Mouse (Mus musculus): ENCODE measurements at regions not wholly inside any gene's neighbourhood (a gene's known extent, or its start where the extent isn't known, plus 50 kb on each side); places are given as distances from the start of the nearest gene placed in this dataset.

GRCm38 (mm10) chr12:56114446-56114845 is 231.2 kb downstream of the Mbip start:
- in situ Hi-C loops (cut with MboI; ENCODE audit: low pct_ligation_motif_present, low pct_unique_long_range_greater_than_20kb, low sequenced_read_pairs) (no loop called here), dilution Hi-C loops (cut with MboI; ENCODE audit: extremely low pct_ligation_motif_present, extremely low pct_unique_long_range_greater_than_20kb, low sequenced_read_pairs) (no loop called here)
- no peaks in the 10 kb centered on the region for H3K79me2 ChIP-seq (replicated peaks; ENCODE audit: control insufficient read depth, extremely low read depth, insufficient read depth, poor library complexity, severe bottlenecking)
- no peak for DNase-seq (ENCODE audit: extremely low read depth)
- H3K4me3 ChIP-seq (replicated peaks in 1 of 3; ENCODE audit: low read depth in 2 of 3, low read length in 2 of 3, poor library complexity in 1 of 3) = no peak overlapping the region
- H3K27ac ChIP-seq (ENCODE audit: insufficient read depth, low read depth) = no peak overlapping the region
- no peaks in the 10 kb centered on the region for H3K4me1 ChIP-seq (ENCODE audit: control insufficient read depth in 1 of 2, insufficient read depth in 2 of 2)
- H3K36me3 ChIP-seq (replicated peaks in 1 of 2; ENCODE audit: control insufficient read depth in 1 of 2, insufficient read depth in 1 of 2, low read length in 1 of 2) = no peaks in the 10 kb centered on the region
- H3K9me3 ChIP-seq (replicated peaks; ENCODE audit: low read length) = no peaks in the 10 kb centered on the region
- H3K4me2 ChIP-seq (ENCODE audit: insufficient read depth, low read depth, poor library complexity, severe bottlenecking) = no peak overlapping the region
- H3K9ac ChIP-seq (ENCODE audit: insufficient read depth, low read depth) = no peak overlapping the region
- no peaks in the 10 kb centered on the region for H3K27me3 ChIP-seq (replicated peaks)
- TF ChIP-seq ZKSCAN1 (IDR thresholded peaks at IDR 0.05; ENCODE audit: borderline replicate concordance, low read depth, low read length) = no peak
- TF ChIP-seq MEF2A (IDR thresholded peaks at IDR 0.05; ENCODE audit: borderline replicate concordance, low read depth, low read length) = no peak
- TF ChIP-seq CHD1 (IDR thresholded peaks at IDR 0.05; ENCODE audit: low read depth, low read length) = no peak
- no peak for TF ChIP-seq E2F4 (IDR thresholded peaks at IDR 0.05; ENCODE audit: insufficient replicate concordance, low read depth, low read length)
- no peak for TF ChIP-seq USF2 (conservative IDR thresholded peaks at IDR 0.05; ENCODE audit: low read depth, low read length)
- TF ChIP-seq RCOR1 (conservative IDR thresholded peaks at IDR 0.05; ENCODE audit: low read depth, low read length) = no peak
- TF ChIP-seq UBTF (IDR thresholded peaks at IDR 0.05; ENCODE audit: low read depth, low read length) = no peak
- no peak for TF ChIP-seq POLR2AphosphoS2 (IDR thresholded peaks at IDR 0.05; ENCODE audit: low read depth, low read length)
- TF ChIP-seq POLR2A (IDR thresholded peaks at IDR 0.05; ENCODE audit: low read depth, low read length) = no peak
- no peak for TF ChIP-seq HCFC1 (IDR thresholded peaks at IDR 0.05; ENCODE audit: low read depth, low read length)

DNA sequence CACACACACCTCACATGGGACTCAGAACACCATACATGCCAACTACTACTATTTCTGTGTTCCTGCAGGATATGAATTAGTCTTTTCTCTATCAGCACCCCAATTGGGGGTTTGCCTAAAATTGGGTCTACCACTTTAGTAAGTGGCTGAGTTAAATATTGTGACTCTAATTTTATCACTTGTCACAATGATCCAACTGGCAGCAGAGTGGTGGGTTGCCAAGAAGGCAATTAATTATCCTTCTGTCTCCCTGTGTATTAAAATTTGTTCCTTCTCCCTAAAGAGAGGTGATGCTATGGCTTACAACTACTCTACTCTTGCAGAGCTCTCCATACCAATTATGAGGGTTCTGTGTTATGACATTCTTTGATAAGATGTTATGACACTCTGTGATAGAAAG is 245.3 kb downstream of the Brms1l start:
- DNase-seq (ENCODE audit: extremely low read depth) = no peak
- no peaks in the 10 kb centered on the region for H3K36me3 ChIP-seq (replicated peaks in 1 of 2; ENCODE audit: control insufficient read depth in 1 of 2, insufficient read depth in 1 of 2, low read length in 1 of 2)
- H3K4me2 ChIP-seq (ENCODE audit: insufficient read depth, low read depth, poor library complexity, severe bottlenecking) = no peak overlapping the region
- H3K4me1 ChIP-seq (ENCODE audit: control insufficient read depth in 1 of 2, insufficient read depth in 2 of 2) = no peaks in the 10 kb centered on the region
- no peaks in the 10 kb centered on the region for H3K79me2 ChIP-seq (replicated peaks; ENCODE audit: control insufficient read depth, extremely low read depth, insufficient read depth, poor library complexity, severe bottlenecking)
- dilution Hi-C loops (cut with MboI; ENCODE audit: extremely low pct_ligation_motif_present, extremely low pct_unique_long_range_greater_than_20kb, low sequenced_read_pairs) = no loop called here
- no peak overlapping the region for H3K27ac ChIP-seq (ENCODE audit: insufficient read depth, low read depth)
- no peak for TF ChIP-seq ZKSCAN1 (IDR thresholded peaks at IDR 0.05; ENCODE audit: borderline replicate concordance, low read depth, low read length)
- TF ChIP-seq MYC (IDR thresholded peaks at IDR 0.05; ENCODE audit: low read depth, low read length) = no peak
- TF ChIP-seq UBTF (IDR thresholded peaks at IDR 0.05; ENCODE audit: low read depth, low read length) = no peak
- no peak for TF ChIP-seq MAX (IDR thresholded peaks at IDR 0.05; ENCODE audit: low read length)
- TF ChIP-seq JUND (conservative IDR thresholded peaks at IDR 0.05; ENCODE audit: low read depth, low read length) = no peak
- TF ChIP-seq GABPA (IDR thresholded peaks at IDR 0.05; ENCODE audit: insufficient replicate concordance, low read depth, low read length) = no peak
- TF ChIP-seq IRF4 (IDR thresholded peaks at IDR 0.05; ENCODE audit: low read depth, low read length) = no peak
- TF ChIP-seq CTCF (conservative IDR thresholded peaks at IDR 0.05 in 1 of 2, IDR thresholded peaks at IDR 0.05 in 1 of 2; ENCODE audit: low read depth in 2 of 2, low read length in 2 of 2) = no peak
- TF ChIP-seq SMC3 (IDR thresholded peaks at IDR 0.05; ENCODE audit: low read depth, low read length) = no peak
- TF ChIP-seq EP300 (IDR thresholded peaks at IDR 0.05; ENCODE audit: low read length) = no peak
- no peak for TF ChIP-seq NRF1 (IDR thresholded peaks at IDR 0.05; ENCODE audit: low read depth, low read length)
- no peak for TF ChIP-seq TBP (conservative IDR thresholded peaks at IDR 0.05; ENCODE audit: low read depth, low read length)
- TF ChIP-seq BHLHE40 (IDR thresholded peaks at IDR 0.05; ENCODE audit: low read depth, low read length) = no peak
- no peak for TF ChIP-seq ZC3H11A (IDR thresholded peaks at IDR 0.05; ENCODE audit: low read depth, low read length)
- no peak for TF ChIP-seq PAX5 (IDR thresholded peaks at IDR 0.05; ENCODE audit: low read length)
- no peak for TF ChIP-seq TCF12 (IDR thresholded peaks at IDR 0.05; ENCODE audit: low read depth, low read length)
- no peak for TF ChIP-seq ELF1 (IDR thresholded peaks at IDR 0.05; ENCODE audit: low read depth, low read length)
- TF ChIP-seq E2F4 (IDR thresholded peaks at IDR 0.05; ENCODE audit: insufficient replicate concordance, low read depth, low read length) = no peak
- TF ChIP-seq JUN (IDR thresholded peaks at IDR 0.05; ENCODE audit: insufficient read depth, low read depth, low read length) = no peak
- in situ Hi-C loops (cut with MboI; ENCODE audit: low pct_ligation_motif_present, low pct_unique_long_range_greater_than_20kb, low sequenced_read_pairs) = no loop called here
- H3K27me3 ChIP-seq (replicated peaks) = no peaks in the 10 kb centered on the region
- no peaks in the 10 kb centered on the region for H3K9me3 ChIP-seq (replicated peaks; ENCODE audit: low read length)
- no peak overlapping the region for H3K9ac ChIP-seq (ENCODE audit: insufficient read depth, low read depth)
- no peak overlapping the region for H3K4me3 ChIP-seq (replicated peaks in 1 of 3; ENCODE audit: low read depth in 2 of 3, low read length in 2 of 3, poor library complexity in 1 of 3)

All from CH12.LX (cell line).